Mouse (Mus musculus) erythroblast, embryonic 14.5 days (primary cell): ENCODE data around the gene Ccdc126.

Experiments used
- GATA1 ChIP-seq: IDR thresholded peaks from 2 replicates; pipeline ENCODE4 v1.6.1; 2012; ENCODE audit warnings: low read length, inconsistent platforms, mixed read lengths
- TAL1 ChIP-seq: IDR thresholded peaks from 3 replicates; pipeline ENCODE4 v1.6.1; 2012; ENCODE audit warnings: low read length, inconsistent platforms, mixed read lengths

DNA sequence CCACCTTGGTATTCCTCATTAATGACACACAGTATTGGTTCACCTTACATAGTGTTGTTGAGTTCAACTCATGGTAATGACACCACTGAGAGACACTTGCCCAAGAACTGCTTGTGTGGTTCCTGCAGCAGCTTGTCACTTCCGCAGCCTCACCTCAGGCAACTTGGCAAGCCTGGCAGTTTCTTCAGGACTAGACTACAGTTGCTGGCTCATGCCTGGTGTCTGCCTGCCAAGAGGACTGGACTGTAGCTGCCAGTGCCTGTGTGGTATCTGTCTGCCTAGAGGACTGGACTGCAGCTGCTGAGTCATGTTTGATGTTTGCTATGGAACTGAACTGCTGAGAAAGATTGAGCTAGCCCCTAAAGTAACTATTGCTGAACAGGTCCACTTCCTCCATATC lies 37.0 kb upstream of the Ccdc126 start:
- TF ChIP-seq TAL1 (no peak), GATA1 (no peak)
